Comparison of ENCODE assay signal across 25 mouse cellular contexts in the genomic region with DNA sequence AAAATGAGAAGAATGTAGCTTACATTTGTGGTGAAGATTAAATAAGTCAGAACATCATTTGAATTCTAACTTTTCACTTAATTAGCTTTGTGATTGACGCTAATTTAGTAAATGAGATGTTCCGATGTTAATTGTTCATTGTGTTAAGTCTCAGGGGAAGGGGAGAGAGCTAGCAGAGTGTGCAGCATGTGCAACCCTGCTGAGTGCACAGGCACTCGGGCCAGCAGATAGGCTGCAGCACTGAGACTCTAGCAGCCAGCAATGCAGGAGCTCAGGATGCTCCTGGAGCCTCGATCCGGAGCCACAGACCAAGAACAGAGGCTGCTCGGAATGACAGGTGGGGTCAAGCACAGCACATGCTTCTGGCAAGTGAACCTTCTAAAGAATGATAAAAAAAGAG.
DNase-seq lines count a peak whose midpoint lies in the region; ATAC-seq and TF ChIP-seq lines count a peak whose summit lies in the region.
"Had no signal": no experiment of that assay in that cellular context is flagged by ENCODE, and none has a peak within 500 bp of the region (broad histone marks: within the 10 kb centered on the region; RNA-seq: fewer than 3 reads in every experiment).

No protein-coding gene starts in this region.

- no peak overlapping the region for H3K27ac ChIP-seq in forebrain, embryonic 11.5 days (ENCODE audit: low read depth, low read length)
- no peak overlapping the region for H3K27ac ChIP-seq in forebrain, embryonic 10.5 days
- H3K27ac ChIP-seq in layer of hippocampus, adult 2 months: no peak overlapping the region
- H3K27ac ChIP-seq: embryonic facial prominence, embryonic 12.5 days; gastrocnemius, adult 2 months; hindbrain, embryonic 10.5 days; left cerebral cortex, adult 2 months; liver, embryonic 13.5 days had no signal

- DNase-seq in forebrain, embryonic 11.5 days (ENCODE audit: low spot score): peak; percentile 53
- DNase-seq in forebrain, embryonic 10.5 days (ENCODE audit: extremely low spot score, low spot score): no peak
- no peak for DNase-seq in layer of hippocampus, adult 2 months (ENCODE audit: low spot score in 2 of 2)
- DNase-seq in layer of hippocampus, postnatal 36 days: no peak
- peak; percentile 6 for DNase-seq in brain, embryonic 18.5 days (ENCODE audit: low read depth, low spot score)
- peak; percentile 76 for DNase-seq in retina, postnatal 1 day
- DNase-seq in right cerebral cortex, adult 2 months (ENCODE audit: low spot score in 2 of 2): no peak
- DNase-seq: adrenal gland, postnatal 36 days; gastrocnemius, adult 2 months; kidney, adult 18-20 months; kidney, postnatal 4 days; layer of hippocampus, adult 9-11 months; liver, embryonic 13.5 days; lung, adult 2 months; lung, postnatal 14 days; right cerebral cortex, postnatal 14 days; thymus, postnatal 14 days had no signal

- H3K9me3 ChIP-seq in forebrain, embryonic 11.5 days (ENCODE audit: control insufficient read depth, low read length): no peaks in the 10 kb centered on the region
- H3K9me3 ChIP-seq in forebrain, embryonic 10.5 days: no peaks in the 10 kb centered on the region
- H3K9me3 ChIP-seq: embryonic facial prominence, embryonic 12.5 days; hindbrain, embryonic 10.5 days; liver, embryonic 13.5 days had no signal

- no peak overlapping the region for H3K4me3 ChIP-seq in forebrain, embryonic 11.5 days (ENCODE audit: low read depth, low read length)
- no peak overlapping the region for H3K4me3 ChIP-seq in forebrain, embryonic 10.5 days
- no peak overlapping the region for H3K4me3 ChIP-seq in layer of hippocampus, adult 2 months
- H3K4me3 ChIP-seq: embryonic facial prominence, embryonic 12.5 days; gastrocnemius, adult 2 months; hindbrain, embryonic 10.5 days; left cerebral cortex, adult 2 months; liver, embryonic 13.5 days; megakaryocyte, embryonic 14.5 days had no signal

- no peaks in the 10 kb centered on the region for H3K36me3 ChIP-seq in forebrain, embryonic 11.5 days (ENCODE audit: control insufficient read depth, insufficient read depth, low read length)
- no peaks in the 10 kb centered on the region for H3K36me3 ChIP-seq in forebrain, embryonic 10.5 days (replicated peaks)
- H3K36me3 ChIP-seq: embryonic facial prominence, embryonic 12.5 days; hindbrain, embryonic 10.5 days; liver, embryonic 13.5 days had no signal

- no peak overlapping the region for H3K4me2 ChIP-seq in forebrain, embryonic 11.5 days (ENCODE audit: low read depth, low read length, severe bottlenecking)
- H3K4me2 ChIP-seq: embryonic facial prominence, embryonic 12.5 days; heart, embryonic 11.5 days; liver, embryonic 13.5 days had no signal

- 0 out of 2 replicates have a peak, but pooled peaks have one; percentile 18 for TF ChIP-seq CTCF in layer of hippocampus, adult 2 months (conservative IDR thresholded peaks at IDR 0.05)

- H3K27me3 ChIP-seq in forebrain, embryonic 11.5 days (ENCODE audit: control insufficient read depth, insufficient read depth, low read length): no peaks in the 10 kb centered on the region
- H3K27me3 ChIP-seq in forebrain, embryonic 10.5 days (ENCODE audit: poor library complexity, severe bottlenecking): no peaks in the 10 kb centered on the region
- H3K27me3 ChIP-seq: embryonic facial prominence, embryonic 12.5 days; liver, embryonic 13.5 days had no signal

- H3K4me1 ChIP-seq in forebrain, embryonic 11.5 days (replicated peaks; ENCODE audit: control insufficient read depth, insufficient read depth, low read length): no peaks in the 10 kb centered on the region
- no peaks in the 10 kb centered on the region for H3K4me1 ChIP-seq in forebrain, embryonic 10.5 days
- H3K4me1 ChIP-seq: embryonic facial prominence, embryonic 12.5 days; hindbrain, embryonic 10.5 days; liver, embryonic 13.5 days had no signal

- 62% methylated on average over 6 of the region's 6 CpGs for WGBS in forebrain, embryonic 11.5 days
- WGBS in forebrain, embryonic 10.5 days: 74% methylated on average over 6 of the region's 6 CpGs

- no peak overlapping the region for H3K9ac ChIP-seq in forebrain, embryonic 11.5 days (ENCODE audit: low read length)
- H3K9ac ChIP-seq: embryonic facial prominence, embryonic 12.5 days; liver, embryonic 13.5 days had no signal

- ATAC-seq in forebrain, embryonic 11.5 days (replicated peaks; ENCODE audit: low FRiP score): no peak
- ATAC-seq: inflammation-experienced regulatory T-cells, adult 6 months; midbrain, embryonic 16.5 days; Patski had no signal

Comparison
In these comparisons a context has a peak if more than half of its experiments do, and no peak if none do; other contexts are left out.
1. DNase-seq: peak in forebrain, embryonic 11.5 days (single experiment), brain, embryonic 18.5 days (single experiment) and retina, postnatal 1 day (single experiment); none in forebrain, embryonic 10.5 days (single experiment), layer of hippocampus, adult 2 months (0 of 2), layer of hippocampus, postnatal 36 days (0 of 2) and right cerebral cortex, adult 2 months (0 of 2).